Mouse (Mus musculus) cerebellum, adult 18-20 months (tissue): Measurements from ENCODE around the gene Flt3l.

Experiments
- DNase-seq, 2 experiments: peaks; one replicate each; pipeline ENCODE4 v3.0.0; 2021

Gene Flt3l

GRCm38 (mm10) chr7:45093516-45093905 is 42.7 kb downstream of the Flt3l start:
- no peak for DNase-seq

- DNase-seq = no peak
Observed at GRCm38 (mm10) chr7:45092828-45093515, 43.3 kb downstream of the Flt3l start.

GRCm38 (mm10) chr7:45092048-45092447 is 44.2 kb downstream of the Flt3l start, which contains the start of gene Rcn3:
Gene Rcn3, minus strand, starts transcription at chr7:45092221.
- DNase-seq = no peak

GRCm38 (mm10) chr7:45091001-45091990 is 44.9 kb downstream of the Flt3l start:
- no peak for DNase-seq

- DNase-seq = no peak
Observed at GRCm38 (mm10) chr7:45090251-45090977, 45.8 kb downstream of the Flt3l start.

GRCm38 (mm10) chr7:45088597-45088996 is 47.6 kb downstream of the Flt3l start:
- no peak for DNase-seq

- no peak for DNase-seq
Observed at GRCm38 (mm10) chr7:45086084-45086483, 50.1 kb downstream of the Flt3l start.

- DNase-seq = no peak
Observed at GRCm38 (mm10) chr7:45083300-45083890, 52.8 kb downstream of the Flt3l start.

GRCm38 (mm10) chr7:45082401-45083299 is 53.6 kb downstream of the Flt3l start:
- no peak for DNase-seq

- DNase-seq = no peak
Observed at GRCm38 (mm10) chr7:45081016-45081415, 55.2 kb downstream of the Flt3l start.

GRCm38 (mm10) chr7:45079856-45080255 is 56.4 kb downstream of the Flt3l start:
- peak; percentile 84 to 92 for DNase-seq
